Mouse (Mus musculus) limb, embryonic 10.5 days (tissue): ENCODE measurements around the gene Msh4. TPM values are rescaled to one million over a fixed set of nuclear protein-coding genes. Genes with fewer than 3 reads are reported as not detected.
A peak's percentile ranks its signal among the peaks of the same experiment; 100 is the strongest.

Source experiments
- DNase-seq: peaks from one replicate; pipeline ENCODE4 v3.0.0-alpha.2; 2017; ENCODE audit warnings: low spot score
- H3K27ac ChIP-seq: fragments of 300-500 bp; sonication (generic); 2 replicates; pipeline ENCODE4 v1.5.1; 2016; ENCODE audit warnings: mild to moderate bottlenecking
- H3K27me3 ChIP-seq: fragments of 300-500 bp; sonication (generic); 2 replicates; pipeline ENCODE4 v1.6.1; 2016; ENCODE audit warnings: low read depth, mild to moderate bottlenecking; ENCODE audit not compliant: poor library complexity, severe bottlenecking
- H3K36me3 ChIP-seq: fragments of 300-500 bp; sonication (generic); 2 replicates; pipeline ENCODE4 v1.6.1; 2016; ENCODE audit warnings: mild to moderate bottlenecking, moderate library complexity
- H3K4me1 ChIP-seq: fragments of 300-500 bp; sonication (generic); 2 replicates; pipeline ENCODE4 v1.6.1; 2016
- H3K4me3 ChIP-seq: fragments of 300-500 bp; sonication (generic); 2 replicates; pipeline ENCODE4 v1.5.1; 2016; ENCODE audit warnings: mild to moderate bottlenecking, moderate library complexity
- H3K9me3 ChIP-seq: fragments of 300-500 bp; sonication (generic); replicated peaks from 2 replicates; pipeline ENCODE4 v1.6.1; 2016; ENCODE audit warnings: mild to moderate bottlenecking
- WGBS: fragments of 180-500 bp; shearing (Covaris S2); methylation state at CpG from one replicate; pipeline ENCODE4 v1.1.7; 2016; 5-methylcytosine and 5-hydroxymethylcytosine counted together
- polyA plus RNA-seq: library from polyadenylated mRNA; unstranded; fragments of >200 nt; fragmentation: Nextera tagmentation; extraction: Ambion mirVana; gene quantifications from 2 replicates; pipeline ENCODE4 v1.2.1, GENCODE M21; 2016

Msh4 gene
- polyA plus RNA-seq, 1 experiment from 2014 or later, result 0.06 TPM

- Histone ChIP-seq H3K36me3 (no peaks in the 10 kb centered on the region), H3K4me1 (peaks cover 35% of the 10 kb centered on the region), H3K27ac (peak overlapping the region; percentile 67), H3K27me3 (no peaks in the 10 kb centered on the region), H3K9me3 (no peaks in the 10 kb centered on the region), H3K4me3 (no peak overlapping the region)
- 90% methylated on average over 9 of the region's 9 CpGs for WGBS
- DNase-seq, result no peak
Observed at GRCm38 (mm10) chr3:153807444-153808149, 98.3 kb downstream of the Msh4 start.

Other genes with a start within 250 kb of the Msh4 start
- gene St6galnac3, start 181.0 kb downstream of the Msh4 start, polyA plus RNA-seq, result 53.3 and 53.6 TPM in 2 replicates
- gene Asb17, start 61.9 kb downstream of the Msh4 start, polyA plus RNA-seq, result 0.31 and 0.33 TPM in 2 replicates
- gene Rabggtb, start 6.9 kb upstream of the Msh4 start, polyA plus RNA-seq, result 47.2 and 50.7 TPM in 2 replicates
- 30.7 and 35.3 TPM in 2 replicates for gene Acadm, start 38.5 kb upstream of the Msh4 start, polyA plus RNA-seq
- gene Slc44a5, start 67.3 kb upstream of the Msh4 start, polyA plus RNA-seq, result 0.08 and 0.09 TPM in 2 replicates